Comparison of ENCODE assay signal across 14 mouse cellular contexts in the genomic region with DNA sequence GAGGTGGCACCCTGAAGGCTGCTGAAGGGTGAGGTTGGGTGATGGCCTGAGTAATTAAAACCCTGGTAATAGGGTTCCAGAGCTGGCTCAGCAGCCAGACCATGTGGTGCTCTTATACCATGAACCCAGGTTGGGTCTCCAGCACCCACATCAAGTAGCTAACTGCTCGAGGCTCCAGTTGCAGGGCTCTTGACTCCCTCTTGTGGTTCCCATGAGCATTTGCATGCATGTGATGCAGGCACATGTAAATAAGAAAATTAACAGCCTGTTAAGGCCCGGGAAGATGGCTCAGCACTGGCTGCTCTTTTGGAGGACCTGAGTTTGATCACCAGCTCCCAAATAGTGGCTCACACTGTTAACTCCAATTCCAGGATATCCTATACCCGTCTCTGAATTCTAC. TPM values are rescaled to one million over a fixed set of nuclear protein-coding genes. Genes with fewer than 3 reads are reported as not detected.
A peak's percentile ranks its signal among the peaks of the same experiment; 100 is the strongest.
DNase-seq lines count a peak whose midpoint lies in the region; ATAC-seq and TF ChIP-seq lines count a peak whose summit lies in the region.
"Had no signal": no experiment of that assay in that cellular context is flagged by ENCODE, and none has a peak within 500 bp of the region (broad histone marks: within the 10 kb centered on the region; RNA-seq: fewer than 3 reads in every experiment).

No protein-coding gene starts in this region.

- no peaks in the 10 kb centered on the region for H3K36me3 ChIP-seq in liver, adult 2 months (ENCODE audit: control insufficient read depth, insufficient read depth, low read length)
- peaks cover 13% of the 10 kb centered on the region for H3K36me3 ChIP-seq in liver, embryonic 11.5 days (ENCODE audit: control insufficient read depth, insufficient read depth, low read length)

- H3K9me3 ChIP-seq in liver, embryonic 11.5 days (ENCODE audit: control insufficient read depth, low read length): no peaks in the 10 kb centered on the region

- H3K79me2 ChIP-seq in liver, adult 2 months (ENCODE audit: control insufficient read depth, insufficient read depth, low read length): no peaks in the 10 kb centered on the region

- H3K27me3 ChIP-seq in cerebellum, adult 2 months (ENCODE audit: control insufficient read depth, insufficient read depth, low read length): no peaks in the 10 kb centered on the region
- H3K27me3 ChIP-seq in liver, adult 2 months (ENCODE audit: control insufficient read depth, insufficient read depth, low read length): no peaks in the 10 kb centered on the region
- no peaks in the 10 kb centered on the region for H3K27me3 ChIP-seq in liver, embryonic 11.5 days (replicated peaks; ENCODE audit: control insufficient read depth, insufficient read depth, low read length)
- H3K27me3 ChIP-seq: liver, embryonic 13.5 days; megakaryocyte, embryonic 14.5 days had no signal

- DNase-seq in cerebellum, adult 2 months: no peak
- no peak for DNase-seq in cerebellum, adult 9-11 months
- DNase-seq in liver, adult 2 months (ENCODE audit: extremely low read depth, low read depth, low spot score): no peak
- no peak for DNase-seq in liver, embryonic 11.5 days (ENCODE audit: low spot score)
- DNase-seq in A20 (ENCODE audit: low read depth, low spot score) (peak; percentile 49), ZHBTc4 (ENCODE audit: low read depth, low spot score) (peak; percentile 75)
- DNase-seq in neural tube, embryonic 10.5 days (ENCODE audit: extremely low spot score, low spot score): no peak
- DNase-seq: embryo, embryonic 11 days; kidney, adult 9 months; liver, embryonic 13.5 days; thymus, postnatal 4 days had no signal

- H3K27ac ChIP-seq in cerebellum, adult 2 months (ENCODE audit: insufficient read depth, low read length): no peak overlapping the region
- no peak overlapping the region for H3K27ac ChIP-seq in liver, adult 2 months (replicated peaks; ENCODE audit: insufficient read depth, low read depth, low read length)
- no peak overlapping the region for H3K27ac ChIP-seq in liver, embryonic 11.5 days (ENCODE audit: low read depth, low read length)
- H3K27ac ChIP-seq: liver, embryonic 13.5 days had no signal

- no peak for TF ChIP-seq POLR2A in cerebellum, adult 2 months (IDR thresholded peaks at IDR 0.05; ENCODE audit: borderline replicate concordance, insufficient read depth, low read length)
- no peak for TF ChIP-seq POLR2A in liver, adult 2 months (IDR thresholded peaks at IDR 0.05; ENCODE audit: extremely low read depth, insufficient read depth, low read length)

- no peak for ATAC-seq in liver, embryonic 11.5 days (replicated peaks; ENCODE audit: low FRiP score)
- no peak for ATAC-seq in activated CD4-positive, CD25-positive, alpha-beta regulatory T cell, adult 4 months

- TF ChIP-seq CTCF in cerebellum, adult 2 months (IDR thresholded peaks at IDR 0.05; ENCODE audit: borderline replicate concordance, insufficient read depth, low read depth, low read length): peak; percentile 28; the same call in 1 of the 2 replicates
- peak; percentile 43 for TF ChIP-seq CTCF in liver, adult 2 months (IDR thresholded peaks at IDR 0.05; ENCODE audit: low read depth, low read length)

- H3K4me2 ChIP-seq in liver, embryonic 11.5 days: no peak overlapping the region
- H3K4me2 ChIP-seq: liver, embryonic 13.5 days had no signal

- no peak overlapping the region for H3K9ac ChIP-seq in liver, adult 2 months (ENCODE audit: low read depth, low read length)
- H3K9ac ChIP-seq in liver, embryonic 11.5 days (ENCODE audit: low read depth, low read length): no peak overlapping the region
- H3K9ac ChIP-seq: liver, embryonic 13.5 days had no signal

- peaks cover 40% of the 10 kb centered on the region for H3K4me1 ChIP-seq in cerebellum, adult 2 months (ENCODE audit: control insufficient read depth, insufficient read depth, low read length)
- peaks cover 6% of the 10 kb centered on the region for H3K4me1 ChIP-seq in liver, adult 2 months (ENCODE audit: control insufficient read depth, insufficient read depth, low read length)
- peaks cover 13% of the 10 kb centered on the region for H3K4me1 ChIP-seq in liver, embryonic 11.5 days (replicated peaks; ENCODE audit: control insufficient read depth, insufficient read depth, low read length)

- no peak overlapping the region for H3K4me3 ChIP-seq in cerebellum, adult 2 months (replicated peaks; ENCODE audit: insufficient read depth, low read depth, low read length)
- no peak overlapping the region for H3K4me3 ChIP-seq in liver, adult 2 months (ENCODE audit: insufficient read depth, low read depth, low read length)
- no peak overlapping the region for H3K4me3 ChIP-seq in liver, embryonic 11.5 days (ENCODE audit: low read depth, low read length)
- H3K4me3 ChIP-seq: erythroblast, embryonic 14.5 days; liver, embryonic 13.5 days; megakaryocyte, embryonic 14.5 days had no signal

- WGBS in cerebellum, adult 2 months: 72% methylated on average over 3 of the region's 3 CpGs
- 80% methylated on average over 3 of the region's 3 CpGs for WGBS in liver, adult 2 months
- WGBS in liver, embryonic 11.5 days: 59% methylated on average over 3 of the region's 3 CpGs

RNA-seq across cellular contexts. Expression of gene Mnt, which starts 15.1 kb away (rescaled TPM):
- polyA plus RNA-seq in cerebellum, adult 2 months (2012; rRNA removed): 17.9 and 18.0 TPM in 2 replicates
- 1.0 and 1.1 TPM in 2 replicates for total RNA-seq in liver, adult 2 months (2014; rRNA removed)
- polyA plus RNA-seq in liver, adult 2 months (2012; rRNA removed): 4.1 and 4.7 TPM in 2 replicates
- 3.5 and 3.9 TPM in 2 replicates for polyA plus RNA-seq in liver, embryonic 11.5 days (2014; fragmentation: Nextera tagmentation; extraction: Ambion mirVana)
- polyA plus RNA-seq in activated CD4-positive, CD25-positive, alpha-beta regulatory T cell, adult 4 months (2017; shearing (Covaris generic)): 1 to 10 TPM; 5.4 to 6.9 TPM

RNA-seq across cellular contexts. Expression of gene Sgsm2, which starts 51.1 kb away (rescaled TPM):
- polyA plus RNA-seq in cerebellum, adult 2 months (2012; rRNA removed): 29.0 and 30.7 TPM in 2 replicates
- total RNA-seq in liver, adult 2 months (2014; rRNA removed): 1.5 and 3.3 TPM in 2 replicates
- 7.5 and 10.3 TPM in 2 replicates for polyA plus RNA-seq in liver, adult 2 months (2012; rRNA removed)
- 4.2 TPM in 2 replicates for polyA plus RNA-seq in liver, embryonic 11.5 days (2014; fragmentation: Nextera tagmentation; extraction: Ambion mirVana)
- 1 to 10 TPM; 1.6 to 2.0 TPM for polyA plus RNA-seq in activated CD4-positive, CD25-positive, alpha-beta regulatory T cell, adult 4 months (2017; shearing (Covaris generic))

RNA-seq across cellular contexts. Expression of gene Tsr1, which starts 52.1 kb away (rescaled TPM):
- 16.1 and 17.4 TPM in 2 replicates for polyA plus RNA-seq in cerebellum, adult 2 months (2012; rRNA removed)
- 9.0 and 10.1 TPM in 2 replicates for total RNA-seq in liver, adult 2 months (2014; rRNA removed)
- polyA plus RNA-seq in liver, adult 2 months (2012; rRNA removed): 3.8 and 4.9 TPM in 2 replicates
- 72.4 and 81.3 TPM in 2 replicates for polyA plus RNA-seq in liver, embryonic 11.5 days (2014; fragmentation: Nextera tagmentation; extraction: Ambion mirVana)
- 10 to 100 TPM; 38.4 to 39.2 TPM for polyA plus RNA-seq in activated CD4-positive, CD25-positive, alpha-beta regulatory T cell, adult 4 months (2017; shearing (Covaris generic))

Comparison
In these comparisons a context has a peak if more than half of its experiments do, and no peak if none do; other contexts are left out.
1. DNase-seq: peak in A20 (single experiment) and ZHBTc4 (single experiment); none in cerebellum, adult 2 months (0 of 2), cerebellum, adult 9-11 months (single experiment), liver, adult 2 months (single experiment), liver, embryonic 11.5 days (single experiment) and neural tube, embryonic 10.5 days (single experiment).